Mouse (Mus musculus): ENCODE results near the gene Unc79.

The Unc79 gene

GRCm38 (mm10) chr12:103205561-103205960 is 256.9 kb downstream of the Unc79 start:
- DNase-seq (ENCODE audit: low read depth), result no peak

DNA sequence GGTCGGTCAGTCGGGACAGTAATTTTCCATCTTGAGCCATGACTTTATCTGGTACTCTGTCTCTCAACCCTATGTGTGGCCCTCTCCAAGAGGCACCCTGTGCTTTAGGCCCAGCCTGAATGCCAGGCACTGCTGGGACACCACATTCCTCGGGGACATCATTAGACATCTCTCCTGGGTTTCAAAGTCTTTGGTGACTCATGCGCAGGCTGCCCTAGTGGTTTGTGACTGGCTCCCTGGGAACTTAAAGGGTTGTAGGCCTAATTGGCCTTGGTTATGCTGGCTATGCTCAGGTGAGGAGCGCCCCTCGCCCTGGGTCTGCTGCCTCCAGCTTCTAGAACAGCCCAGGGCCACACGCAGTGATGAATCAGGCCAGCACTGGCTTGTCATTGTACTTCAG is 260.9 kb downstream of the Unc79 start:
- no peak for DNase-seq (ENCODE audit: low read depth)

DNA sequence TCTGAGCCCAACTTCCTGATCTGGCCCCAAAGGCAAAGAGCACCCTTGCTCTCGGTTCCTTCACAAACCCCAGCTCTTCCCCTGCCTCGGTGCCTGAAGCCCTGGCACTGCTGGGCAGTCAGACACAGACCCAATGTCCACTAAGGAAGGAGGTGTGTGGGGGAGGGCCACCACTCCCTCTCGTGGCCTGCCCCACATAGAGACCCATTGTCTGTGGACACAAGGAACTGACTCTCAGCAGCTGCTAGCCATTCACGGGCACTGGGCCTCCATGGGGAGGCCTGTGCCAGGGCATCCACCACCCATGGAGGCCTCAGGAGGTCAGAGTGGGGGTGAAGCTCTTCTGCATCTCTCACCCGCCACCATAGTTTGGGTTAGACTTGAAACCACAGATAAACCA is 262.4 kb downstream of the Unc79 start:
- no peak for DNase-seq (ENCODE audit: low read depth)

DNA sequence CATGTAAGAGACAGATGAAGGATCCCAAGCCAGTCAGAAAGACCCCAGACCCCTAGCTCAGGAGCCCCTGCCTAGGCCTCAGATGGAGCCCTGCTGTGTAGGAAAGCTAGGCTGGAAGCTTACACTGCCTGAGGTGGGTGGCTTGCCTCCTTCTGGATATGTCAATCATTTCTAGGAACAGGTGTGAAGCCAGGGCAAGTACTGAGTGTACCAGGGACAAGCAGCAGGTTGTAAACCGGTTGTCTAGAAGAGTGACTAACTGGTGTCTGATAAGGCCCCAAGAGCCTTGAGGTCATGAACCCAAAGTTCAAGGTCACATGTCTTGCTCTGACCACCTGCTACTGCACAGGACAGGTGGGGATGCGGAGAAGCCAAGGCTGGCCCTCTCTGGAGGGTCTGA is 264.9 kb downstream of the Unc79 start:
- no peak for DNase-seq (ENCODE audit: low read depth)

DNA sequence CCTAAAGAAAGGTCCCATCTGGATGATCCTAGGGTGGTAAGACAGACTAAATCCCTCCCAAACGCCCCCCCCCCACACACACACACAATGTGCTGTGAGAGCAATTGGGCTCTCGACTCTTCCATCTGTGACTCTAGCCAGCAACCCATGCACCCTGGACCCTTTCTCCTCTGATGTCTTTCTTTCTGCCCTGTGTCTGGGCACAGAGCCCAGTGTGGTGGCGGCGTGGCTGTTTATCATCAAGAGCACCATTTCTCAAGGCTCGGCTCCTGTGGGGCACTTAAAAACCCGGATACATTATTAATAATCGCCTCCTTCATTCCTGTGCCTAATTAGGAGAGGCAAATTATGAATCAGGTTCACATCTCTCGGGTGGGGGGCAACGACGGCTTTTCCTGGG is 265.6 kb downstream of the Unc79 start:
- DNase-seq (ENCODE audit: low read depth), result no peak

DNA sequence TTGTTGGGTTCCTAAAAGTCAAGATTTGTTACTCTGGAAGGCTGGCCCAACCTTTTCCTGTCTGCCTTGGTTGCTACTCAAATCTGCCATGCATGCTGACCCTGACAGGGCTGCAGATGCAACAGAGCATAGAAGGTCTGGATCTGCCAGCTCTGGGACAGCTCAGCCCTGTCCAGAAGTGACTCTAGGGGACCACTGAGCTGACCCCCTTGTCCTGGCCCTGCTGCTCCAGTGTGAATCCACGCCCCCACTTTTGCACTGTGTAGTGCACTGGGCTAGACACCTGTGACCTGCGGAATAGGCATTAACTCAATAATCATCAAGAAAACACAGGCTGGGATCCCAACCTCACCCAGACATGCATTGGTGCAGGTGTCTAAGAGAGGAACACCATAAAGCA is 266.1 kb downstream of the Unc79 start:
- DNase-seq (ENCODE audit: low read depth), result no peak

- peak; percentile 4 for DNase-seq (ENCODE audit: low read depth)
Observed at GRCm38 (mm10) chr12:103215877-103216610, 267.4 kb downstream of the Unc79 start.

GRCm38 (mm10) chr12:103223671-103224070 is 275.0 kb downstream of the Unc79 start:
- no peak for DNase-seq (ENCODE audit: low read depth)

DNA sequence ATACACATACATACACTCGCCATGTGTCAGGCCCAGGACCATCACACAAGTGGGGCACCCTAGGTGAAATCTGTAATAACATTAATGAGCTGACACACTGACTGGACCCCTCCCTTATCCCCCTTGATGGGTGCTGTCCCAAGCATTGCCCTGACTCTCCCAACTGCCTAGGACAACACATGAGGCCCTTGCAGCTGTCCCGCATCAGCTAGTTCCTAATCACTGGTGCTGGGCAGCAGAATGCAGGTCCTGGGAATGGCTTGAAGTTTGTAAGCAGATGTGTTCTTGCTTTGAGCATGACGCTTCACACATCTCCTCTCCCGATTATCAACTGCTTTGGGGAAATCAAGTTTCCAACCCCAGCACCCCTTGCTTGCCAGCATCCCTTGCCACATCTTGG is 277.5 kb downstream of the Unc79 start:
- DNase-seq (ENCODE audit: low read depth), result no peak

- no peak for DNase-seq (ENCODE audit: low read depth)
Observed at GRCm38 (mm10) chr12:103229058-103229457, 280.4 kb downstream of the Unc79 start.
